Mouse (Mus musculus): ENCODE results near the gene Rabgap1l. TPM values are rescaled to one million over a fixed set of nuclear protein-coding genes. Genes with fewer than 3 reads are reported as not detected.
"Not testable (repeated sequence)": the region's sequence is repeated elsewhere in the genome, so short reads cannot be mapped to it uniquely, and the experiment has no call there.

Rabgap1l gene
- polyA plus RNA-seq, 1 experiment = 65.2 TPM

GRCm38 (mm10) chr1:160618201-160618600 is 174.8 kb downstream of the Rabgap1l start:
- TF ChIP-seq CTCF (IDR thresholded peaks at IDR 0.05; ENCODE audit: extremely low read depth, insufficient read depth, low read length) (no peak), POLR2A (IDR thresholded peaks at IDR 0.05; ENCODE audit: extremely low read depth, insufficient read depth, low read length) (no peak)
- H3K27ac ChIP-seq (ENCODE audit: insufficient read depth, low read length) = no peak overlapping the region
- H3K4me1 ChIP-seq (ENCODE audit: control insufficient read depth, insufficient read depth, low read length) = no peaks in the 10 kb centered on the region
- no peak overlapping the region for H3K4me3 ChIP-seq (ENCODE audit: insufficient read depth, low read length)

GRCm38 (mm10) chr1:160606425-160606824 is 186.6 kb downstream of the Rabgap1l start:
- TF ChIP-seq POLR2A (IDR thresholded peaks at IDR 0.05; ENCODE audit: extremely low read depth, insufficient read depth, low read length) (no peak), CTCF (IDR thresholded peaks at IDR 0.05; ENCODE audit: extremely low read depth, insufficient read depth, low read length) (no peak)
- Histone ChIP-seq H3K27ac (ENCODE audit: insufficient read depth, low read length) (no peak overlapping the region), H3K4me1 (ENCODE audit: control insufficient read depth, insufficient read depth, low read length) (no peaks in the 10 kb centered on the region), H3K4me3 (ENCODE audit: insufficient read depth, low read length) (no peak overlapping the region)

GRCm38 (mm10) chr1:160603312-160603711 is 189.7 kb downstream of the Rabgap1l start:
- H3K4me3 ChIP-seq (ENCODE audit: insufficient read depth, low read length); H3K27ac ChIP-seq (ENCODE audit: insufficient read depth, low read length); H3K4me1 ChIP-seq (ENCODE audit: control insufficient read depth, insufficient read depth, low read length): not testable (repeated sequence)

- H3K4me1 ChIP-seq (ENCODE audit: control insufficient read depth, insufficient read depth, low read length) = no peaks in the 10 kb centered on the region
- TF ChIP-seq POLR2A (IDR thresholded peaks at IDR 0.05; ENCODE audit: extremely low read depth, insufficient read depth, low read length) = no peak
- no peak for TF ChIP-seq CTCF (IDR thresholded peaks at IDR 0.05; ENCODE audit: extremely low read depth, insufficient read depth, low read length)
- no peak overlapping the region for H3K4me3 ChIP-seq (ENCODE audit: insufficient read depth, low read length)
- H3K27ac ChIP-seq (ENCODE audit: insufficient read depth, low read length) = no peak overlapping the region
Measured at GRCm38 (mm10) chr1:160597369-160597768, 195.6 kb downstream of the Rabgap1l start.

- Histone ChIP-seq H3K27ac (ENCODE audit: insufficient read depth, low read length) (no peak overlapping the region), H3K4me3 (ENCODE audit: insufficient read depth, low read length) (no peak overlapping the region), H3K4me1 (ENCODE audit: control insufficient read depth, insufficient read depth, low read length) (no peaks in the 10 kb centered on the region)
- TF ChIP-seq POLR2A (IDR thresholded peaks at IDR 0.05; ENCODE audit: extremely low read depth, insufficient read depth, low read length) (no peak), CTCF (IDR thresholded peaks at IDR 0.05; ENCODE audit: extremely low read depth, insufficient read depth, low read length) (no peak)
Measured at GRCm38 (mm10) chr1:160596948-160597270, 196.1 kb downstream of the Rabgap1l start.

- no peaks in the 10 kb centered on the region for H3K4me1 ChIP-seq (ENCODE audit: control insufficient read depth, insufficient read depth, low read length)
- no peak overlapping the region for H3K4me3 ChIP-seq (ENCODE audit: insufficient read depth, low read length)
- no peak overlapping the region for H3K27ac ChIP-seq (ENCODE audit: insufficient read depth, low read length)
- TF ChIP-seq CTCF (IDR thresholded peaks at IDR 0.05; ENCODE audit: extremely low read depth, insufficient read depth, low read length) = no peak
- no peak for TF ChIP-seq POLR2A (IDR thresholded peaks at IDR 0.05; ENCODE audit: extremely low read depth, insufficient read depth, low read length)
Measured at GRCm38 (mm10) chr1:160596252-160596947, 196.6 kb downstream of the Rabgap1l start.

GRCm38 (mm10) chr1:160594576-160594975 is 198.4 kb downstream of the Rabgap1l start:
- TF ChIP-seq CTCF (IDR thresholded peaks at IDR 0.05; ENCODE audit: extremely low read depth, insufficient read depth, low read length) (no peak), POLR2A (IDR thresholded peaks at IDR 0.05; ENCODE audit: extremely low read depth, insufficient read depth, low read length) (no peak)
- H3K4me3 ChIP-seq (ENCODE audit: insufficient read depth, low read length) = no peak overlapping the region
- H3K27ac ChIP-seq (ENCODE audit: insufficient read depth, low read length) = no peak overlapping the region
- no peaks in the 10 kb centered on the region for H3K4me1 ChIP-seq (ENCODE audit: control insufficient read depth, insufficient read depth, low read length)

- H3K4me3 ChIP-seq (ENCODE audit: insufficient read depth, low read length) = no peak overlapping the region
- no peaks in the 10 kb centered on the region for H3K4me1 ChIP-seq (ENCODE audit: control insufficient read depth, insufficient read depth, low read length)
- no peak overlapping the region for H3K27ac ChIP-seq (ENCODE audit: insufficient read depth, low read length)
- TF ChIP-seq POLR2A (IDR thresholded peaks at IDR 0.05; ENCODE audit: extremely low read depth, insufficient read depth, low read length) = no peak
- TF ChIP-seq CTCF (IDR thresholded peaks at IDR 0.05; ENCODE audit: extremely low read depth, insufficient read depth, low read length) = no peak
Measured at GRCm38 (mm10) chr1:160594066-160594465, 198.9 kb downstream of the Rabgap1l start.

GRCm38 (mm10) chr1:160588911-160589590 is 204.0 kb downstream of the Rabgap1l start:
- no peak overlapping the region for H3K4me3 ChIP-seq (ENCODE audit: insufficient read depth, low read length)
- H3K4me1 ChIP-seq (ENCODE audit: control insufficient read depth, insufficient read depth, low read length) = no peaks in the 10 kb centered on the region; the same call in 1 of the 2 replicates
- TF ChIP-seq POLR2A (IDR thresholded peaks at IDR 0.05; ENCODE audit: extremely low read depth, insufficient read depth, low read length) (no peak), CTCF (IDR thresholded peaks at IDR 0.05; ENCODE audit: extremely low read depth, insufficient read depth, low read length) (no peak)
- H3K27ac ChIP-seq (ENCODE audit: insufficient read depth, low read length) = no peak overlapping the region

All from cortical plate, adult 2 months (tissue).